Mouse (Mus musculus): ENCODE data around the gene Eci1. TPM values are rescaled to one million over a fixed set of nuclear protein-coding genes. Genes with fewer than 3 reads are reported as not detected.
A peak's percentile ranks its signal among the peaks of the same experiment; 100 is the strongest.
"Not testable (repeated sequence)": the region's sequence is repeated elsewhere in the genome, so short reads cannot be mapped to it uniquely, and the experiment has no call there.

The Eci1 gene
- polyA plus RNA-seq, 1 experiment: 87.3 TPM

DNA sequence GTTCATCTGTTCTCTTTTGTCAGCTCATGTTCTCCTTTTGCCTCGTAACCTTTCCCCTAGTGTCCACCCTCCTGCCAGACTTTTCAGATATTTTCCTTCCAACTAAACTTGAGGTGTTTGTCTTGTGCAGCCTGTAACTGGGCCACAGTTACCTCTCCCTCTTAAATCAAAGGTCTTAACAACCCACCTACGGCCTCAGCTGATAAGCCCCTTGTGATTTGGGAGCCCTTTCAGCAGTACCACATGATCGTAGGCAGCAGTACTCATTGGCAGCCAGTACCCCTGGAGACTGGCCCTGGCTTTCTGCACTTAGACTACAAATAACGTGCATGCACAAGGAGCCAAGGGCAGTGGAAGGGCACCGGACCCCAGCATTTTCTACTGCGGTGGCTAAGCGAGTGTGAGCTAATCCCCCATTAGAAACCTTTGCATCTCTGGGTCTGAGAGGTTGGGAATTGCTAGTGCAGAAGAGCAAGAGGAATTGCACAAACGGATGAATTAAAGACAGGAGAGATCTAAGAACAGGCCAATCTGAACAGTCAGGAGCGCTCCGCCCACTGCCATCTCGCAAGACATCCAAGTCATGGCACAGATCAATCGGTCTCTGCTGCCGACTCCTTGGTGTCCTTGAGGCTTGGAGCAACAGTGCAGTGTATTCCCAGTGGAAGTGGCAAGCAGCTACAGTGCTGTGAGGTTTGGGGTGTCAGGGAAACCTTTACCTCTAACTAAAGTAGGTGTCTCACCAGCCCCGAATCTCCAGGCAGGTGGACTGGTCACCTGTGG lies 3.0 kb downstream of the Eci1 start:
- no peak for DNase-seq (ENCODE audit: low read depth, low spot score)
- 66% methylated on average over 14 of the region's 14 CpGs for WGBS

DNA sequence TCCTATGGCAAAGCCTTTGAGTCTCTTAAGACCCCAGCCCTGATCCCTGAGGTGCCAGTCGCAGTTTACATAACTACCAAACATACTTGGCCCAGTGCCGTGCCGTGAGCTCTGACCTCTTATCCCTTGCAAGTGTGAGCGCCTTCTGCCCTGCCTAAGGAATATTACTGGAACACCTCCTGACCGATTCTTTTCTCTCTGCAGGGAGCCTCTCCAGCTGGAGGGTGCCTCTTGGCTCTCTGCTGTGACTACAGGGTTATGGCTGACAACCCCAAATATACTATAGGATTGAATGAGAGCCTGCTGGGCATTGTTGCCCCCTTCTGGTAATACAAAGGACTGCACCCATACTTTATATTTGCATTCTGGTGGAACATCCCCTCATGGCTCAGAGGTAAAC lies 10.6 kb downstream of the Eci1 start:
- 74% methylated on average over 5 of the region's 5 CpGs for WGBS
- no peak for DNase-seq (ENCODE audit: low read depth, low spot score)

DNA sequence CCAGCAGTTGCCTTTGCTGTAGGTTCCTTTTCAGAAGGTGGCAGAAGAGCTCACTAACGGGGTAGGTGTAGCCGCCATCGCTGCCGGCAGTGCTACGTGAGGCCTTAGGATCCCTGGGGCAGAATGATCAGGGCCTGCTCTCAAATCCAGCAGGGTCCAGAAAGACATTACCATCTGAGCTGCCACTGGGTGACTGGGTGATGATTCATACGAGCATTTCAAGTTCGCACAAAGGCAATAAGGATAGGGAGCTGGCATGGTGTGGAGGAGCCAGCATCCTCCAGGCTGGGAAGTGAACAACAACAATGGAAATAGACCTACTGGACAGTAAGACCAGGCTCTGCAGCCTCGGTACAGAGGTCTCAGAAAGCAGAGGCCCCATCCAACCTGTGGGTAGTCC lies 13.9 kb downstream of the Eci1 start:
- WGBS: 89% methylated on average over 8 of the region's 8 CpGs
- DNase-seq (ENCODE audit: low read depth, low spot score): no peak

DNA sequence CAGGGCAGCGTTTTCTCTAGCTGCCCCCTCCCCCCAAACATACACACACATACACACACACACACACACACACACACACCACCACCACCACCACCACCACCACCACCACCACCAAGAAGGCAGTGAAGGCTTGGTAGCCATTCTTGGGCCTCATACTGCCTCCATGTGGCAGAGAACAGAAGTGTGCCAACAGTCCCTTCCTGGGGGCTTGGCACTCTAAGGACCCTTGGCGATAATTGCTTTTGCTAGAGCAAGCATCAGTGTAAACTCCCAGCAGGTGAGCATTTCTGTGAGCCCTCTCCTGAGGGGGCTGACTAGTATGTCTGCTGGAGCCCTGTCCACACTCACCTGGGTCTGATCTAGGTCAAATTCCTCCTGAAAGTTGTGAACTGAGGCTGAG lies 14.7 kb downstream of the Eci1 start:
- DNase-seq (ENCODE audit: low read depth, low spot score): no peak
- WGBS: 43% methylated on average over 2 of the region's 2 CpGs

DNA sequence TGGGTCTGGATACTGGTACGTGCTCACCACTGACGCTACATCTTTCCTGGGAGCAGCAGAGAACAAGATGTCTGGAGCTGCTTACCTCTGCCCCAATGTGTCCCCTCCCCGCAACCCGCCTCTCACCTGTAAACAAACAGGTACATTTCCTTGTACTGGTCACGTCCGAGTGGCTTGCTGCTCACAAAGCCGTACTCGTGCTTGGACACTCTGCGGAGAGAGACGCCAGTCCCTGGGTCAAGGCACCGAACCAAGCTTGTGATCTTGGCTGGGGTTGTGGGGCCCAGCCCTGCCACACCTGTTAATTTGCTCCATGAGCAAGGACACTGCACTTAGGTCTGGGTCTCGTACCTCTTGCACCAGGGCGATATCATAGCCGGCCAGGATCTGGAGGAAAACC lies 15.7 kb downstream of the Eci1 start:
- DNase-seq (ENCODE audit: low read depth, low spot score): no peak
- 51% methylated on average over 14 of the region's 14 CpGs for WGBS

DNA sequence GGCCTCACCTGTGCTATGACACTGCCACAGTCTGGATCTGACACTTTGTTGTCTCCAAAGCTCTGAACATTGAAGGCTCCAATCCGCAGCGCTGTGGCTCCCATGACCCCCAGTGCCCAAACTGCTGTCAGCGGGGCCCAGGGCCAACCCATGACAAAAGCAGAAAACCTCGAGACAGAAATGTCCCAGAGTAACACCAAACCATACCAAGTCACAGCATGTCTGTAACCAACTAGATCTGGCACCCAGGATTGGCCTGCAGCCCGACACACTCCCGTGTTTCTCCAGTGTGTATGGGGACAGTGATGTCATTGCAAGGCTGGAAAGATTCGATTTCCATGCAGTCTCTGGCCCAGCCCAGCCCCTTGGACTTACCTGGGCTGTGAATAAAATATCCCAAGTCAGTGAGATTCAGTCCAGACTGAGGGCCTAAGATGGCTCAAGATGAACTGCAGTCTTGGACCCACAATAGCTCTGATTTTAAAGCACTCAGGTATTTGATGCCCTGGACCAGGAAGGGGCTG lies 16.3 kb downstream of the Eci1 start, which contains the start of gene Dnase1l2:
TSS of gene Dnase1l2 (minus strand) at position 474 of the 524 bp plus-strand sequence.
- no peak for DNase-seq (ENCODE audit: low read depth, low spot score)
- WGBS: 52% methylated on average over 7 of the region's 7 CpGs

DNA sequence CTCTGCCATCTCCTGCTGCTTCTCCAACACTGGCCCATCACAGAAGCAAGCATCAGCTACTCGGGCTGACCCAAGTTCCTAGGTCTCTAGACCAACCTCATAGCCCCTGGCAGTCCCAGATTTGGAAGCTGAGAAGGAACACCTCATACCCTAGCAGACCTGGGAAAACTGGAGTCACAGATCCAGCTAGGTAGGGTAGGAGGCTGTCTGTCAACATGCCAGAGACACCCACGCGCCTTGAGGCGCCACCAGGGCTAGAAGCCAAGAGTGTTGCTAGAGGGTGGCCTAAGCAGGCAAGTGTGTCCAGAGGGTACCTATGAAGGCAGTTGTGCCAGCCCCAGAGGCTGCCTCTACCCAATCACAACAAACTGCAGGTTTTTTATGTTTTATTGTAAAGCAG lies 17.0 kb downstream of the Eci1 start:
- no peak for DNase-seq (ENCODE audit: low read depth, low spot score)
- 77% methylated on average over 4 of the region's 4 CpGs for WGBS

DNA sequence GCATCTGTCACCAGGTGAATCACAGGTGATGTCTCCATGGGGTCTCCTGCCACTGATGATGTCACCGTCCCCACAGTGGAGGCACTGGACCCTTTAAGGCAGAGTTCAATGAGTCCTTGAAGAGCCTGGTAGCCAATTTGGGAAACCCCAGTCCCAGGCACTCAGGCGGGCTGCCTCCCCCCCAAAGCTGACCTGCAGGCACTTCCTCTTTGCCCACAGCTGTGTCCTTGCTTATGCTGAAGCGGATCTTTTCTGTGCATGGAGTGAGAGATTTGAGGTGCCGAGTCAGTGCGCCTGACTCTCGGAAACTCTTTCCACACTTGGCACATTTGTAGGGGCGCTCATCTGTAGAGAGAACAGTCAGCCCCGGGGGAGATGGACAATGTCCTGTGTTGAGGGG lies 20.1 kb downstream of the Eci1 start:
- 93% methylated on average over 8 of the region's 8 CpGs for WGBS

DNA sequence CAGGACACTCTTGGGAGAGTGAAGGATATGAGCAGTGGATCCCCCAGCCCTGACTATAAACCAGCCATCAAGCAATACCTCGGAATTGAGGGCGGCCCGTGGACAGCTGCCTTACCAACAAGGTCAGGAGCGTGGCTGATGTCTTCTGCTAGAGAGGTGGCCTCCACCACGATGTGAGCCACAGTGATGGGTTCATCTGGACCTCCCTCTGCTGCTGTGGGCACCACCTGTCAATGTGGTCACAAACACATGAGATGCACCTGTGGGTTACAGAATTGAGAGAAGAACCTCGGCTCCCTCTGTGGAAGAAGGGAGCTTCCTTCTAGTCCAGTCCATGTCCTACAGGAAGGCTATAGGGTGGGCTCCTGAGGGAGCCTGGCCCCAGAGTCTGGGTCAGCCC lies 23.1 kb downstream of the Eci1 start:
- no peak for DNase-seq (ENCODE audit: low read depth, low spot score)
- WGBS: 87% methylated on average over 6 of the region's 6 CpGs

More for the DNA sequence above, 20.1 kb downstream of the Eci1 start:
- no peak for DNase-seq (ENCODE audit: low read depth, low spot score)

DNA sequence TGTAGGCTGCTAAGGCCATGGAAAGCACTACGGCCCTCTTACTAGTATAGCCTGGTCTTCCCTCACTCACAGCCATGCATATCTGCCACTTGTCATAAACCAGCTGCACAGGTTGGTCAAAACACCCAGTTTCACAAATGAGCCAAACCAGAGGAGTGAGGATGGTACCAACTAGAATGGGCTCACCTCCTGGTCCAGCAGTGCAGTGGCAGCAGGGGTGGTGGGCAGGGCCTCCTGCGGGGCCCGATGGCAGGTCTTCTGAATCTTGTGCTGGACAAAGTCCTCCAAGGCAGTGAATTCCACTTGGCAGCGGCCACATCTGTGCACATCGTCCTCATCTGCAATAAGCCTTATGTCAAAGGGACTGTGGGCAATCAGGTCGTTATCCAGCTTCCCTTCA lies 24.8 kb downstream of the Eci1 start:
- DNase-seq (ENCODE audit: low read depth, low spot score): no peak
- WGBS: 76% methylated on average over 6 of the region's 6 CpGs

DNA sequence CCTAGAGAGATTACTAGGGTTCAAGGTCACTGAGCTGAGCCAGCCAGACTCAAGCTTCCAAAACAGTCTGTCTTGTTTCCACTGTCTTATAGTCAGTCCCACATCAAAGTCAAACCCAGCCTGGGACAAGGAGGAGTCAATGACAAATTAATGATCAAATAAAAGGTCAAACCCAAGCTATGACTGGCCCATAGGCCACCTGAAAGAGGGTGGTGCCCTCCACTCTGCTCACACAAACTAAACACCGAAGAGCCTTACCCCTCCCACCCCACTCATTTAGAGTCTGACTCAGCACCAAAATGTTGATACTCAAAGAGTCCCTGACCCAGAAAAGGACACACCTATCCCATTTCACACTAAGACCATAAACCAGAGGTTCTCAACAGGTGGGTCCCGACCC lies 26.9 kb downstream of the Eci1 start:
- no peak for DNase-seq (ENCODE audit: low read depth, low spot score)
- 22% methylated on average over 2 of the region's 2 CpGs for WGBS

DNA sequence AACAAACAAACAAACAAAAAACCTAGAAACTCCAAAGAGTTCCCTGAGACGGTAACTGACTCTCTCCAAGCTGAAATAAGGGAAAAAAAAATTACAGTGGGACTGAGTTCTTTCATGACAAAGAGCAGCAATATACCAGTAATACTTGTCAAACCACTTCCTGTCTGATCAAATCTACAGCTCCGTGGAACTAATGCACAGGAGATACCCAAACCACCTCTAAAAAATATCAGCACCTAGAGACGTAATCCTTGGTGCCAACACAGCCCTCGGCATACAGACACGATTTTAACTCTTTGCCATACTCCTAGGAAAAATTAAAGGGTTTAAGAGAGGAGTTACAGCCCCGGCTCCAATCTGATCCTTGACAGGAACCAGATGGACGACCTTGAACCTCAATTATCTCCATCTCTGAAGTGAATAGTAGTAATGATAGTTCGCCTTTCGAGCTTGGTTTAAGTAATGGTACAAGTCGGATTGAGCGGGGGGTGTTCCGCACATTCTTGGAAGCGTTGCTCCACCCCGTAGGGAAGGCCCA lies 27.8 kb downstream of the Eci1 start:
- DNase-seq (ENCODE audit: low read depth, low spot score): no peak
- WGBS: 1% methylated on average over 14 of the region's 14 CpGs

DNA sequence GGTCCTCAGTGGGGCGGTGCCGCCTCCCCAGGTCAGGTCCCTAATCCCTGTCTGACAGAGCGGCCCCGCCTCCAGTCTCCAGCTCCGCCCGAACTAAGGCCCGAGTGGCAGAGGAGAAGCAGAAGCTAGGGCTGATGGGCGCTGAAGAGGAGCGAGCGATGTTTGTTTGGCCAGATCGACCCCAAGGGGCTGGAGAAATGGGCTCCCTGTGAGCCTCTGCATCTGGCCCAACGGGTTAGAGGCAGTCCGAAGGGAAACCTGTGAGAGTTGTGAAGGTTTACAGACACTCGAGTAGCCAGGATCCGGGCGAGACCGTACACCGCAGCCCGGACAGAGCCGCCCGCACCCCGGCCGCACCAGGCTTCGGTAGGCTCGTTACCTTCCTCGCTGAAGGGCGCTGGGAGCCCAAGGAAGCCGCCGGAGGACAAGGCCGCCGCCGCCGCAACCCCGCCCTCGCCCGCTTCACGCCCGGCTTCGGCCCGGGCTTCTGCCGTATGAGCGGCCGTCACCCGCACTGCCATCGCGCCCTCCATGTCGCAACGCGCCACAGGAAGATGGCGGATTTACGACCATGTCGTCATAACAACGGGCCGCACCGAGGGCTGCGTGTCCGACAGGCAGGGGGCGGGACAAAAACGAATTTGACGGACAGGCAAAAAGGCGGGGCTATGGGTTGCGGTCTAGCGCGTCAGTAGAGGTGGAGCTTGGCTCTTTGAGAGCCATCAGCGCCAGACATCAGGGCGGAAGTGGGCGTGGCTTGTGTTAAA lies 28.5 kb downstream of the Eci1 start:
- DNase-seq (ENCODE audit: low read depth, low spot score): peak; percentile 98
- under 1% methylated on average over 67 of the region's 67 CpGs for whole genome bisulfite sequencing

DNA sequence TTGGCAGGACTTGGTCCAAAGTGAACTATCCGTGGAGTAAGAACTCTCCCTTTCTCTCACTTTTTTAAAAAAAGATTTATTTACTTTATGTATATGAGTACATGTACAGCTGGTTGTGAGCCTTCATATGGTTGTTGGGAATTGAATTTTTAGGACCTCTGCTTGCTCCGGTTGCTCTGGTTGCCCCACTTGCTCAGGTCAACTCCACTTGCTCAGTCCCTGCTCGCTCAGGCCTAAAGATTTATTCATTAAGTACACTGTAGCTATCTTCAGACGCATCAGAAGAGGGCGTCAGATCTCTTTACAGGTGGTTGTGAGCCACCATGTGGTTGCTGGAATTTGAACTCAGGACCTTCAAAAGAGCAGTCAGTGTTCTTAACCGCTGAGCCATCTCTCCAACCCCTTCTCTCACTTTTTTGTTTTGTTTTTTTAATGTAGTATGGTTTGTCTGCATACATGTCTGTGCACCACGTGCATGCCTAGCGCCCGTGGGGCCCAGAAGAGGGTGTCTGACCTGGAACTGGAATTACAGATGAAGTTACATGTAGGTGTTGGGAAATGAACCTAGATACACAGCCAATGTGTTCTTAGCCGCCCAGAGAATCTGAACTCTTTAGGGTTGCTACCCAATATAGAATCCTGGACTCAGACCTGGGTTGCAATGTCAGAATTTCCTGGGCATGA lies 29.2 kb downstream of the Eci1 start:
- DNase-seq (ENCODE audit: low read depth, low spot score): not testable (repeated sequence)
- WGBS: 42% methylated on average over 10 of the region's 10 CpGs

DNA sequence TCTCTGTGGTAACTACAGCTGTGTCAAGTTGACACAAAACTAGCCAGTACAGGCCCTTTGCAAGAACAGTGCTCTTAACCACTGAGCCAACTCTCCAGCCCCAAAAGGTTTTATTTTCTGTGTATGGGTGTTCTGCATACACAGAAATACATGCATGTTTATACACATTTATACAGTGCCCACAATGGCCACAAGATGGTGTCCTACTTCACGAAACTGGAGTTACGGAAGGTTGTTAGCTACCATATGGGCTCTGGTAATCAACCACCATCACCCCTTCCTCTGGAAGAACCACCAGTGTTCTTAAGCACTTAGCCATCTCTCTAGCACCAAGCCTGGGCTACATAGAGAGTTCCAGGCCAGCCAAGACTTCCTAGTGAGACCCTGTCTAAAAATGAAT lies 35.1 kb downstream of the Eci1 start:
- WGBS: 30% methylated on average over 2 of the region's 2 CpGs
- DNase-seq (ENCODE audit: low read depth, low spot score): no peak

DNA sequence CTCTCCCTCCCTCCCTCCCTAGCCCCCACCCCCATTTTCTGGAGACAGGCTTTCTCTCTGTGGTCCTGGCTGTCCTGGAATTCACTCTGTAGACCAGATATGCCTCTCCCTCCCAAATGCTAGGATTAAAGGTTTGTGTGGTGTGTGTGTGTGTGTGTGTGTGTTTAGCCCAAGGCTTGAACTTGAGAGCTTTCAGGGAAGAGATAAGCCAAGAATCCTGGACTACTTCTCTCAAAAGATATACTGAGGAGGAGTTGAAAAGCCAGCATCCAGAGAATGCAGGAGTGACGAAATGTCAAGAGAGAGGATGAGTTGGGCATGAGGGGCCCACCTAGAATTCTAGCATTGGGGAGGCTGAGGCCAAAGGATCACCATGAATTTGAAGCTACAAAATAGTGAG lies 36.5 kb downstream of the Eci1 start:
- 98% methylated on average over 1 of the region's 1 CpGs for WGBS

DNA sequence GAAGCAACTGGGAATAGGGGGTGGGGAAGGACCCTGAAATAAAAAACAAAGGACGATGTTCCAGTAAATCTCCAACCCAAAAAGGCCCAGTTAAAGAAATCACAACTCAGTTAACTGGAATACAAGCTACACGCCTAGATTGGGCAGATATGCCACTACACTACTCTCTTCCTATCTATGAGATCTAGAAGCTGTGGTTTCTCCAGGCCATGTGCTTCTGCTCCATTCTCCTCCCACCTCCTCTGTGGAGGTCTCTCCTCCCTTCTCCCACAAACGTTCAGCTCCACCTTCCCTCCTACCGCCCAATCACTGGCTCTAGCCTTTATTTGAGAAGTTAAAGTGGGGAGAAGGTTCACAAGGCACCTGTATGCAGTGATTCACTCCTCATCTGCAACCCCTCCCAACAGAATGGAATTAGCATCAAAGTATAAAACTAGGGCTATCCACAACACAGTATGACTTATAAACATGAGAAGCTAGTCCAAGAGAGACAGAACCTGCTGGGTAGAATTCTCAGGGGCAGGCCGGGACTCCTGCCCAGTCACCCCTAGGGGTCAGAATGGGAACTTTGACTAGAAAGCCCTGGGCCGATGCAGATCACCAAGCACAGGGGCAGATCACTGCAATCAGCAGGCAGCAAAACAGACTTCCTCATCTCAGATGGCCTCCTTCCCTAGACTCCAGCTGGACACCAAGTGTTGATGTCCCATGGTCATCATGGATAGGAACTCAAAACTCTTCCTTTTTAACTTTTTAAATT lies 37.1 kb downstream of the Eci1 start:
- no peak for DNase-seq (ENCODE audit: low read depth, low spot score)
- WGBS: 28% methylated on average over 6 of the region's 6 CpGs

More for the DNA sequence above, 36.5 kb downstream of the Eci1 start:
- no peak for DNase-seq (ENCODE audit: low read depth, low spot score)

DNA sequence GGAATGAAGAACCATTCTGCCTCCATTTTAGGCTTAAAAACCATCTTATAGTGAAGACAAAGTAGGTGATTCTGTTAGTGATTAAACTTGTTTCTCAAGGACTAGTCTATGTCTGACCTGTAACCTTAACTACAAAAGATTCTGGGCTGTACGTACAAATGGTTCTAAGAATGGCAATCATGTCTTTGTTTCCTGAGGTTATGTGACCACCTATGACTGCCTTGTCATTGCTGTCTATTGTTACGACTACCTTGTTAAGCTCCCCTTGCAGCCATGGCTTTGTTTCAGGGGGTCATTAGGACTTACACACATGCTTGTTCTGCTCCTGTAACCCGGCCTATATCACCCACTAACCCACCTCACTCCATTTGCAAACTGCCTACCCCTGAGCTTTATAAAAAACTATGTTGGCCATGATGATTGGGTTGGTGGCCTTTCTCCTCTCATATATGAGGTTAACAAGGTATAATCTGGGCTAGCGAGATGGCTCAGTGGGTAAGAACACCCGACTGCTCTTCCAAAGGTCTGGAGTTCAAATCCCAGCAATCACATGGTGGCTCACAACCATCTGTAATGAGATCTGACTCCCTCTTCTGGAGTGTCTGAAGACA lies 42.3 kb downstream of the Eci1 start:
- WGBS: 95% methylated on average over 5 of the region's 5 CpGs
- DNase-seq (ENCODE audit: low read depth, low spot score): no peak

DNA sequence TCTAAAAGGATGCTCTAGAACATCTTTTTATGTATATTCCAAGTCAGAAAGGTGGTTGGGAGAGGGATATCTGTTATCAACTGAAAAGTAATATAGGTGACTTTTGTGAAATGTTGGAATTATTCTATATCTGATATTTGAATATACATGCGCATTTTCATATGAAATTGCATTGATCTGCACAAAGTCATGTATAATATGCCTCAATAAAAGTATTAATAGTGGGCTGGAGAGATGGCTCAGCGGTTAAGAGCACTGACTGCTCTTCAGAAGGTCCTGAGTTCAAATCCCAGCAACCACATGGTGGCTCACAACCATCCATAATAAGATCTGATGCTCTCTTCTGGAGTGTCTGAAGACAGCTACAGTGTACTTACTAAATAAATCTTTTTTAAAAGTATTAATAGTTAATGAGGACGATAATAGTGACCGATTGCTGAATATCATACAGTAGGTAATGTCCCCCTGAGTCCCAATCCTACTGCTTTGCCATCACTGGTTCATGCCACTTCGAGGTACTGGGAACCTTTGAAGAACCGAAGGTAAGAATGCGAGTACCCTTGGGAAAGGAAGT lies 43.0 kb downstream of the Eci1 start:
- DNase-seq (ENCODE audit: low read depth, low spot score): no peak
- whole genome bisulfite sequencing: 18% methylated on average over 7 of the region's 7 CpGs

Measured in large intestine, adult 2 months (tissue).